Mouse (Mus musculus): ENCODE measurements at regions not wholly inside any gene's neighbourhood (a gene's known extent, or its start where the extent isn't known, plus 50 kb on each side); places are given as distances from the start of the nearest gene placed in this dataset.

DNA sequence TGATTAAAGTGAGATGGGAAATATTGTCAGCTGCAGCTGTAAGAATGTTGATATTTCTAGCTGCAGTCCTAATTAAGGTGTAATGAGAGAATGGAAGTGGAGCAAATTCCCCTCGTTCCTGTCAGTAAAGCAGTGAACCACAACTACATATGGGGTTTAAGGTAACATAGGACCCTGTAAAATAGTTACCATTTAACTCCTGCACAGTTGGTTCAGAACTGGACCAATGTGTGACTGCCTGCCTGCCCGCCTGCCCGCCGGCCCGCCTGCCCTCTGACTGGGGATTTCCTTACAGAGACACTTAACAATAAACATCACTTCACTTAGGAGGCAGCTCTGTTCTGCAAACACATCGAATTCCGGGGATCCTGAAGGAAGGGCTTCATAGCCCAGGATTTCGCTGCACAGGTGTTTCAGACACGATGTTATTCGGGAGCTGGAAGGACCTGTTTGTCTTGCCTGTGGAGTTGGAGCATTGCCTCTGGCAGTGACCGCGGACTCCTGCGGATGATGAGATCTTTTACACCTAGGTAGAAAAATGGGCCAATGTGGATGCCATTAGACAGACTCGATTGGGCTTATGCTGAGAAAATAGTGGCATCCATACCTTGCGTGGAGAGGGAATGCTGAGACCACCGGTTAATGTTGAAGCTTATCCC is 670.7 kb upstream of the Zeb2 start:
- Histone ChIP-seq H3K9me3 (replicated peaks; ENCODE audit: control insufficient read depth, low read length) (no peaks in the 10 kb centered on the region), H3K27ac (ENCODE audit: low read depth) (no peak overlapping the region), H3K4me1 (ENCODE audit: control insufficient read depth, insufficient read depth) (no peaks in the 10 kb centered on the region), H3K4me3 (ENCODE audit: low read depth, low read length) (no peak overlapping the region), H3K9ac (replicated peaks; ENCODE audit: low read depth, low read length) (no peak overlapping the region), H3K36me3 (replicated peaks; ENCODE audit: control insufficient read depth, insufficient read depth, low read length) (no peaks in the 10 kb centered on the region), H3K27me3 (ENCODE audit: control insufficient read depth, insufficient read depth, low read length) (no peaks in the 10 kb centered on the region), H3K4me2 (ENCODE audit: low read depth, low read length) (no peak overlapping the region)
- no peak for DNase-seq (ENCODE audit: low spot score)
- WGBS, result 61% methylated on average over 16 of the region's 16 CpGs
- no peak for ATAC-seq (ENCODE audit: insufficient read depth, low read depth)
- no peak for TF ChIP-seq EP300 (IDR thresholded peaks at IDR 0.05; ENCODE audit: low read depth)
- no peak for TF ChIP-seq CTCF (IDR thresholded peaks at IDR 0.05; ENCODE audit: low read depth)

- no peak overlapping the region for H3K4me3 ChIP-seq (ENCODE audit: low read depth, low read length)
- H3K4me1 ChIP-seq (ENCODE audit: control insufficient read depth, insufficient read depth), result no peaks in the 10 kb centered on the region
- 78% methylated on average over 6 of the region's 6 CpGs for WGBS
- no peaks in the 10 kb centered on the region for H3K9me3 ChIP-seq (replicated peaks; ENCODE audit: control insufficient read depth, low read length)
- no peak overlapping the region for H3K27ac ChIP-seq (ENCODE audit: low read depth)
- TF ChIP-seq CTCF (IDR thresholded peaks at IDR 0.05; ENCODE audit: low read depth), result no peak
- TF ChIP-seq EP300 (IDR thresholded peaks at IDR 0.05; ENCODE audit: low read depth), result no peak
- no peak overlapping the region for H3K9ac ChIP-seq (replicated peaks; ENCODE audit: low read depth, low read length)
- DNase-seq (ENCODE audit: low spot score), result no peak
- H3K27me3 ChIP-seq (ENCODE audit: control insufficient read depth, insufficient read depth, low read length), result no peaks in the 10 kb centered on the region
- no peak overlapping the region for H3K4me2 ChIP-seq (ENCODE audit: low read depth, low read length)
- ATAC-seq (ENCODE audit: insufficient read depth, low read depth), result no peak
- no peaks in the 10 kb centered on the region for H3K36me3 ChIP-seq (replicated peaks; ENCODE audit: control insufficient read depth, insufficient read depth, low read length)
Observed at GRCm38 (mm10) chr2:45786787-45787186, 669.6 kb upstream of the Zeb2 start.

DNA sequence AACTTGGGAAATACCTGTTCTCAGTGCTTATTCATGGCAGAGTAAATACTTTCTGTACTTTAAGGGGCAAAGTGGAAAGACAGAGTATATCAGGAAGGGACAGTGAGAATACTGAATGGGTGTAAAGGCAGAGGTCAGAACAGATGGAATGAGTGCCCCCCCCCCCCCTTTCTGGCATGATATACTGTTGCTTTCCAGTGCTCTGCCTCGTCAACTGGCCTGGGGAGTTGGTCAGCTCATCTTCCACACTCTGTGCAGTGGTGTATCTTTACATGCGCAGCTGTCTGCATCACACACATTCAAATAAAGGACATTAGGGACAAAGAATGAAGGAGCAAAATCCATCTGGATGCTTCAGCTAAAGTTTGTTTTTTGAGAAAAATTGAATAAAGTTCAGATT is 668.5 kb upstream of the Zeb2 start:
- 79% methylated on average over 2 of the region's 2 CpGs for WGBS
- Histone ChIP-seq H3K4me1 (ENCODE audit: control insufficient read depth, insufficient read depth) (no peaks in the 10 kb centered on the region), H3K4me2 (ENCODE audit: low read depth, low read length) (no peak overlapping the region), H3K27ac (ENCODE audit: low read depth) (no peak overlapping the region), H3K9me3 (replicated peaks; ENCODE audit: control insufficient read depth, low read length) (no peaks in the 10 kb centered on the region), H3K9ac (replicated peaks; ENCODE audit: low read depth, low read length) (no peak overlapping the region), H3K4me3 (ENCODE audit: low read depth, low read length) (no peak overlapping the region), H3K36me3 (replicated peaks; ENCODE audit: control insufficient read depth, insufficient read depth, low read length) (no peaks in the 10 kb centered on the region), H3K27me3 (ENCODE audit: control insufficient read depth, insufficient read depth, low read length) (no peaks in the 10 kb centered on the region)
- DNase-seq (ENCODE audit: low spot score) (no peak), ATAC-seq (ENCODE audit: insufficient read depth, low read depth) (no peak)
- no peak for TF ChIP-seq CTCF (IDR thresholded peaks at IDR 0.05; ENCODE audit: low read depth)
- no peak for TF ChIP-seq EP300 (IDR thresholded peaks at IDR 0.05; ENCODE audit: low read depth)

- no peaks in the 10 kb centered on the region for H3K27me3 ChIP-seq (ENCODE audit: control insufficient read depth, insufficient read depth, low read length)
- ATAC-seq (ENCODE audit: insufficient read depth, low read depth) (no peak), DNase-seq (ENCODE audit: low spot score) (no peak)
- H3K4me2 ChIP-seq (ENCODE audit: low read depth, low read length), result no peak overlapping the region
- H3K4me1 ChIP-seq (ENCODE audit: control insufficient read depth, insufficient read depth), result no peaks in the 10 kb centered on the region
- no peak for TF ChIP-seq CTCF (IDR thresholded peaks at IDR 0.05; ENCODE audit: low read depth)
- H3K9me3 ChIP-seq (replicated peaks; ENCODE audit: control insufficient read depth, low read length), result no peaks in the 10 kb centered on the region
- H3K4me3 ChIP-seq (ENCODE audit: low read depth, low read length), result no peak overlapping the region
- no peaks in the 10 kb centered on the region for H3K36me3 ChIP-seq (replicated peaks; ENCODE audit: control insufficient read depth, insufficient read depth, low read length)
- H3K9ac ChIP-seq (replicated peaks; ENCODE audit: low read depth, low read length), result no peak overlapping the region
- no peak overlapping the region for H3K27ac ChIP-seq (ENCODE audit: low read depth)
- WGBS, result 69% methylated on average over 9 of the region's 9 CpGs
Observed at GRCm38 (mm10) chr2:45783634-45784412, 666.6 kb upstream of the Zeb2 start.

DNA sequence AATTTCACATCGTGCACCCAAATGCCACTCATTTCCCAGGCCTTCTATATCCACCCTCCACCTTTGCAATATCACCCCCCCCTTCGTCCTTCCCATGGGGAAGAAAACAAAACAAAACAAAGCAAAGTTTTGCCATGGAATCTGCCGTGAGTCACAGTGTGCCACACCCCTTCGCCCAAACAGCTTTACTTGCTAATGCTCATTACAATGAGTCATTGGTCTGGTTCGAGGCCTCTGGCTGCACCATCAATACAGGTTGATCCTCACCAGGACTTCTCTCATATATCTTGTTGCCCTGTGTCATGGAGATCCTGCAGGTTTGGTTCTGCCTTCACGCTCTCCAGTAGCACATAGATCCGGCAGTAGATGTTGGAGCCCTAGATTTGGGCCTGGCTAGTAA is 660.3 kb upstream of the Zeb2 start:
- no peak for ATAC-seq (ENCODE audit: insufficient read depth, low read depth)

More for the DNA sequence above, 660.3 kb upstream of the Zeb2 start:
- DNase-seq (ENCODE audit: low spot score), result no peak
- Histone ChIP-seq H3K9me3 (replicated peaks; ENCODE audit: control insufficient read depth, low read length) (no peaks in the 10 kb centered on the region), H3K4me3 (ENCODE audit: low read depth, low read length) (no peak overlapping the region), H3K36me3 (replicated peaks; ENCODE audit: control insufficient read depth, insufficient read depth, low read length) (no peaks in the 10 kb centered on the region), H3K4me1 (ENCODE audit: control insufficient read depth, insufficient read depth) (no peaks in the 10 kb centered on the region), H3K9ac (replicated peaks; ENCODE audit: low read depth, low read length) (no peak overlapping the region), H3K27ac (ENCODE audit: low read depth) (no peak overlapping the region), H3K4me2 (ENCODE audit: low read depth, low read length) (no peak overlapping the region), H3K27me3 (ENCODE audit: control insufficient read depth, insufficient read depth, low read length) (no peaks in the 10 kb centered on the region)
- TF ChIP-seq EP300 (IDR thresholded peaks at IDR 0.05; ENCODE audit: low read depth) (no peak), CTCF (IDR thresholded peaks at IDR 0.05; ENCODE audit: low read depth) (no peak)
- 81% methylated on average over 7 of the region's 7 CpGs for WGBS
